Mouse (Mus musculus) hindbrain, embryonic 16.5 days (tissue): Measurements from ENCODE around the gene Nfkbie. TPM values are rescaled to one million over a fixed set of nuclear protein-coding genes. Genes with fewer than 3 reads are reported as not detected.
A peak's percentile ranks its signal among the peaks of the same experiment; 100 is the strongest.

Experiments used
- ATAC-seq: fragments of 200-750 bp; cut with Nextera tagmentation; 2 replicates; pipeline ENCODE4 v1.8.0; 2017; ENCODE audit warnings: moderate TSS enrichment, moderate library complexity
- H3K27ac ChIP-seq: fragments of 300-500 bp; sonication (generic); 2 replicates; pipeline ENCODE4 v1.5.1; 2014; ENCODE audit warnings: low read depth, mild to moderate bottlenecking, control low read depth, low read length, moderate library complexity
- H3K27me3 ChIP-seq: fragments of 300-500 bp; sonication (generic); replicated peaks from 2 replicates; pipeline ENCODE4 v1.6.1; 2014; ENCODE audit warnings: low read length; ENCODE audit not compliant: control insufficient read depth, insufficient read depth
- H3K36me3 ChIP-seq: fragments of 300-500 bp; sonication (generic); 2 replicates; pipeline ENCODE4 v1.6.1; 2014; ENCODE audit warnings: mild to moderate bottlenecking, low read length, moderate library complexity, mixed read lengths; ENCODE audit not compliant: control insufficient read depth, insufficient read depth
- H3K4me1 ChIP-seq: fragments of 300-500 bp; sonication (generic); 2 replicates; pipeline ENCODE4 v1.6.1; 2014; ENCODE audit warnings: low read depth, low read length; ENCODE audit not compliant: control insufficient read depth, insufficient read depth
- H3K4me2 ChIP-seq: fragments of 300-500 bp; sonication (generic); 2 replicates; pipeline ENCODE4 v1.6.1; 2014; ENCODE audit warnings: mild to moderate bottlenecking, low read length, control low read depth, moderate library complexity
- H3K4me3 ChIP-seq: fragments of 300-500 bp; sonication (generic); 2 replicates; pipeline ENCODE4 v1.5.1; 2014; ENCODE audit warnings: mild to moderate bottlenecking, low read length, control low read depth, moderate library complexity
- H3K9ac ChIP-seq: fragments of 300-500 bp; sonication (generic); 2 replicates; pipeline ENCODE4 v1.6.1; 2014; ENCODE audit warnings: low read depth, mild to moderate bottlenecking, control low read depth, low read length, moderate library complexity
- H3K9me3 ChIP-seq: fragments of 300-500 bp; sonication (generic); 2 replicates; pipeline ENCODE4 v1.6.1; 2014; ENCODE audit warnings: mild to moderate bottlenecking, low read length, moderate library complexity; ENCODE audit not compliant: control insufficient read depth
- WGBS: fragments of 180-500 bp; shearing (Covaris S2); extraction: QIAGEN DNeasy Blood & Tissue Kit; methylation state at CpG from one replicate; pipeline ENCODE4 v1.1.7; 2014; 5-methylcytosine and 5-hydroxymethylcytosine counted together
- polyA plus RNA-seq: library from polyadenylated mRNA; unstranded; fragments of >200 nt; fragmentation: Nextera tagmentation; extraction: Ambion mirVana; gene quantifications from 2 replicates; pipeline ENCODE4 v1.2.1, GENCODE M21; 2015

Nfkbie gene
- polyA plus RNA-seq, 1 experiment from 2014 or later: 6.8 TPM

GRCm38 (mm10) chr17:45546941-45547340 is 8.6 kb upstream of the Nfkbie start:
- WGBS: 69% methylated on average over 16 of the region's 16 CpGs
- Histone ChIP-seq H3K4me3 (no peak overlapping the region), H3K4me1 (peaks cover 38% of the 10 kb centered on the region), H3K27me3 (peaks cover 6% of the 10 kb centered on the region; the same call in 1 of the 2 replicates), H3K27ac (no peak overlapping the region), H3K9me3 (no peaks in the 10 kb centered on the region), H3K4me2 (peak overlapping the region; percentile 87; the same call in 1 of the 2 replicates), H3K9ac (no peak overlapping the region), H3K36me3 (peaks cover 6% of the 10 kb centered on the region; the same call in 1 of the 2 replicates)
- ATAC-seq: no peak

DNA sequence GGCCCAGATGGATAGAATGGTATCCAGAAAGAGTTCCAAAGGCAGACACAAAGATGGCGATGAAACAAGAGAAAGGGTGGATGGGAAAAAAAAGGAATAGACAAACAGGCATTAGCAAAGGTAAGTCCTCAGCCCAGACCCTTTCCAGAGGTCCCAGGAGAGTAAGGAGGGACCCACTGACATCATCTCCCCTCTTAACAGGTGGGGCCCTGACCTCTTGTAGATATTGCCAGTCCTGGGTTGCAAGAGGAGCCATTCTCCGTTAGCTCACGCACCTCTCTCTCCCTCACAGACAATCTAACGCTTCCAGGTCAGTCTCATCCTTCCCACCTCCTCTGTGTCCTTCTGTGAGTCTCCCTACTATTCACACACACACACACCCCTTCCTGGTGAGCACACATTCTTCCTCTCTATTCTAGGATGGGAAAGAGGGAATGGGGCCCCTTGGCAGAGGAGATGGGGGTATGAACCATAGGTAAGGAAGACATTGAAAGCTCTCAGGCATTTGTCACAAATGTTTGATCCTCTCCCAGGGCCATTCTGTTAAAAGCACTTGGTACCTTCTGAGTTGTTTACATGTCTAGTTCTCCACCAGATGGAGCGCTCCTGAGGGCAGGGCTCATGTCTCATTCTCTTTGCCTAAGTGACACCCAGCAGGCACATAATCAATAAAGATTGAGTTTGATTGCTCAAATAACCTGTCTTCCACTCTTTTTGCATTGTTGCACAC is 7.9 kb upstream of the Nfkbie start:
- Histone ChIP-seq H3K36me3 (peaks cover 6% of the 10 kb centered on the region; the same call in 1 of the 2 replicates), H3K4me2 (peak overlapping the region; percentile 87), H3K4me3 (peak overlapping the region; percentile 85), H3K9ac (no peak overlapping the region), H3K9me3 (no peaks in the 10 kb centered on the region), H3K4me1 (peaks cover 39% of the 10 kb centered on the region), H3K27me3 (peaks cover 6% of the 10 kb centered on the region; the same call in 1 of the 2 replicates), H3K27ac (no peak overlapping the region)
- whole genome bisulfite sequencing: 79% methylated on average over 5 of the region's 5 CpGs
- ATAC-seq: no peak

DNA sequence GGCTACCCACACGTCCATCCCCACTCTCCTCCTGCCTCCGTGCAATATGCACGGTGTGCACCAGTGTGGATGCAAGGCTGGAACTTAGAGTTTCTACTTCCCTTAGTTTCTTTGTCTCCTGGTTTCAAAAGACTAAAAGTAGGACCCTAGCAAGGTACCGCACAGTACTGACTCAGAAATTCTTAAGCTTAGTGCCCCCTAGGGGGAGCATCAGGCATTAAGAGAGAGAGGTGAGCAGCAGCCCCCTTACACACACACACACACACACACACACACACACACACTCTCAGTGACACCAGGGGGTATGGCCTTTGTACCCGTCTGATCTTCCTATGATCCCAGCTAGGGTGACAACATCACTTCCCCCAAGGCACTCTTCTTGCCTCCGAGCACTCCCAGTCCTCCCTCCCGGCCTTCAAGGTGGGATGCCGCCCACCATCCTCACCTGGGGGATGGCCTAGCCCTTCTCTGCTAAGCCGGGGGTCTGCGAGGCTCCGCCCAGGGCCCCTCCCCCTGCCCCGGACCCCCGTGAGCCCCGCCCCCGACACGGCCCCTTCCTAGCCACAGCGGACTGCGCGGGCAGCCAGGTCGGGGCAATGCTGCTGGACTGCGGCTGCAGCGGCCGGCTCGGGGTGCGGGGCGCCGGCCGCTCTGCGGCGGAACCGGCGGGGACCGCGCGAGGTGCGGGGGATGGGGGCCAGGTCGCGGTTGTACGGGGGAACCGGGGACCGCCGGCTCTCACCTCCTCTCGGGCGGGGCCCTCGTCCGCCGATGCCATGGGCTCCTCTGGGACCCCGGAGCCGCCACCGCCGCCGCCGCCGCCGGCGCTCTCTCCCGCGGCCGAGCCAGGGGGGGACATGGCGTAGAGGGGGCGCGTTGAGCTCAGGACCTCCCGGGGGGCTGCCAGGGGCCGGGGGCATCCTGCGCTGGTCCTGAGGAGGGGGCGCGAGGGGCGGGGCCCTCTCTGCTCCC is 6.7 kb upstream of the Nfkbie start:
- peaks cover 6% of the 10 kb centered on the region; the same call in 1 of the 2 replicates for H3K27me3 ChIP-seq
- H3K4me2 ChIP-seq: peak overlapping the region; percentile 87
- H3K4me3 ChIP-seq: peak overlapping the region; percentile 85
- H3K27ac ChIP-seq: peak overlapping the region; percentile 95
- H3K9ac ChIP-seq: peak overlapping the region; percentile 98
- peaks cover 6% of the 10 kb centered on the region; the same call in 1 of the 2 replicates for H3K36me3 ChIP-seq
- WGBS: 4% methylated on average over 42 of the region's 68 CpGs
- peak; percentile 70 for ATAC-seq
- no peaks in the 10 kb centered on the region for H3K9me3 ChIP-seq
- peaks cover 34% of the 10 kb centered on the region for H3K4me1 ChIP-seq

DNA sequence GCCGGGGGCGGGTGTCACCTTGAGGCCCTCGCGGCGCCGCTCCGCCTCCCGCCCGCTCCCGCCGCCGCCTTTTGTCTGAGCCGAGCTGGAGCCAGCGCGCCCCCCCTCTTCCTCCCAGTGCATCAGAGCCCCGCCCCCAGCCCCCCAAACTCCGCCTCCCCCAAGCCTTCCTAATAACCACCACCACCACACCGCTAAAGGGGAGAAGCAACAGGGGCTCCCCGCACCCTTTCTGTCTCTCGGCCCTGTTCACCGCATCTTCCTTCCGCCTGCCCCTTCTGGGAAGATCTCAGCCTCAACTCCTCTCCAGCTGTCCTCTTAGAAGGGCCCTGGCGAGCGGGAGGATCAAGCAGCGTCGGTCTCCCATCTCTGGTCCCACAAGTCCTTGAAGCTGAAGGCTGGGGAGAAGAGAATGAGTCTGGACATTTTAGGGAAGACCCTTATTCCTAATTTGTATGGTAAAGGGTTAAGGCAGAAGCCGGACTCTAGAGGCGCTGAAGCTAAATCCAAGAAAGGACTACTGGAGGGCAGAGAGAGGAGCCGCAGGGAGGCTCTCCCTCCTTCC is 5.8 kb upstream of the Nfkbie start, which contains the start of gene Tmem151b:
TSS of gene Tmem151b (minus strand) at position 61 of the 565 bp plus-strand sequence.
- peak within 1 kb of the TSS; percentile 87 for H3K4me2 ChIP-seq
- peaks cover 31% of the 10 kb centered on the region for H3K4me1 ChIP-seq
- peak within 1 kb of the TSS; percentile 85 for H3K4me3 ChIP-seq
- H3K27me3 ChIP-seq: peaks cover 5% of the 10 kb centered on the region; the same call in 1 of the 2 replicates
- 1% methylated on average over 11 of the region's 29 CpGs for WGBS
- H3K36me3 ChIP-seq: peaks cover 6% of the 10 kb centered on the region; the same call in 1 of the 2 replicates
- H3K9ac ChIP-seq: peak within 1 kb of the TSS; percentile 98
- ATAC-seq: peak; percentile 57
- H3K9me3 ChIP-seq: no peaks in the 10 kb centered on the region
- peak within 1 kb of the TSS; percentile 95 for H3K27ac ChIP-seq

- 25% methylated on average over 5 of the region's 5 CpGs for WGBS
- H3K4me3 ChIP-seq: peak overlapping the region; percentile 85
- peak overlapping the region; percentile 87 for H3K4me2 ChIP-seq
- no peaks in the 10 kb centered on the region for H3K9me3 ChIP-seq
- no peak for ATAC-seq
- H3K9ac ChIP-seq: peak overlapping the region; percentile 98
- peak overlapping the region; percentile 95 for H3K27ac ChIP-seq
- peaks cover 4% of the 10 kb centered on the region; the same call in 1 of the 2 replicates for H3K27me3 ChIP-seq
- H3K4me1 ChIP-seq: peaks cover 28% of the 10 kb centered on the region
- peaks cover 2% of the 10 kb centered on the region; the same call in 1 of the 2 replicates for H3K36me3 ChIP-seq
Observed at GRCm38 (mm10) chr17:45550253-45550652, 5.2 kb upstream of the Nfkbie start.

- WGBS: 56% methylated on average over 7 of the region's 7 CpGs
- Histone ChIP-seq H3K4me2 (no peak overlapping the region), H3K4me1 (peaks cover 27% of the 10 kb centered on the region), H3K9me3 (no peaks in the 10 kb centered on the region), H3K27me3 (peaks cover 4% of the 10 kb centered on the region), H3K36me3 (no peaks in the 10 kb centered on the region), H3K9ac (no peak overlapping the region), H3K4me3 (no peak overlapping the region), H3K27ac (no peak overlapping the region)
- ATAC-seq: no peak
Observed at GRCm38 (mm10) chr17:45551249-45551796, 4.2 kb upstream of the Nfkbie start.

DNA sequence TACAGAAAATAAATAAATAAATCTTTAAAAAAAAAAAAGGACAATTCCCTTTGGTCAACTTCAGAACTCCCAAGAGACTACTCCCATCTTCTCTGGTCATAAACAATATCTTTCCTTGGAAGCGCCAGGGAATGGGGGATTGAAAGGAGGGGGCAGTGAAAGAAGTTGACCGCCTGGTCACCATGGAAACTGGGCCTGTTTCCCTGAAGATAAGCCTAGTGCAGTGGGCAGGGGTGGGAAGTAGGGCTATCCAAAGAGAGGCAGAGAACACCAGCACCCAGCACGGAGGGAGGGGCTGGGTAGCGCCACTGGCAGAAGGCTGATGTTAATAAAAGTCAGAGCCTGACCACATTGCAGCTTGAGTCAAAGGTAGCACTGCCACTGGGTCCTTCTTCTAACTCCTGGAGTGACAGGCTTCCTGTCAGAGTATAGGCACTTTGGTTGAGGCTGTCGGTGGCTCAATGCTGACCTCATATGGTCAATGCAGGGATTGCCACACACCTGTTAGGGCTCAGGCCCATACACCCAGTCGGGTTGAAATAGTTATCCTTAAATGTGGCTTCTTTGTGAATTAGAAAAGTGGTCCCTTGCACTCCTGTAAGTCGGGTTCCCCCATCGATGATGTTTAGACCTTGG is 3.6 kb upstream of the Nfkbie start:
- Histone ChIP-seq H3K4me1 (peaks cover 31% of the 10 kb centered on the region), H3K9ac (no peak overlapping the region), H3K27me3 (no peaks in the 10 kb centered on the region; the same call in none of the 2 replicates), H3K36me3 (no peaks in the 10 kb centered on the region), H3K4me3 (no peak overlapping the region), H3K27ac (no peak overlapping the region), H3K4me2 (0 out of 2 replicates have a peak overlapping the region, but pooled peaks have one; percentile 10), H3K9me3 (no peaks in the 10 kb centered on the region)
- peak; percentile 31 for ATAC-seq
- 6% methylated on average over 8 of the region's 8 CpGs for WGBS

GRCm38 (mm10) chr17:45553065-45553464 is 2.4 kb upstream of the Nfkbie start:
- H3K36me3 ChIP-seq: no peaks in the 10 kb centered on the region
- no peaks in the 10 kb centered on the region for H3K9me3 ChIP-seq
- H3K4me2 ChIP-seq: no peak overlapping the region
- H3K27me3 ChIP-seq: peaks cover 2% of the 10 kb centered on the region
- no peak overlapping the region for H3K9ac ChIP-seq
- no peak overlapping the region for H3K27ac ChIP-seq
- no peak for ATAC-seq
- 87% methylated on average over 3 of the region's 3 CpGs for WGBS
- peaks cover 24% of the 10 kb centered on the region for H3K4me1 ChIP-seq
- no peak overlapping the region for H3K4me3 ChIP-seq
